Mouse (Mus musculus) heart, embryonic 14.5 days (tissue): ENCODE measurements around the gene Gm5134. TPM values are rescaled to one million over a fixed set of nuclear protein-coding genes. Genes with fewer than 3 reads are reported as not detected.

ENCODE experiments used
- ATAC-seq: fragments of 200-750 bp; cut with Nextera tagmentation; 2 replicates; pipeline ENCODE4 v1.8.0; 2017; ENCODE audit warnings: low read depth, moderate TSS enrichment; ENCODE audit not compliant: insufficient number of reproducible peaks, insufficient read depth, low FRiP score
- H3K27ac ChIP-seq, 2 experiments: fragments of 200-500 bp in 1 of 2; fragments of 300-500 bp in 1 of 2; sonication (generic) in 1 of 2; replicated peaks in 1 of 2; 2 replicates each; pipeline ENCODE4 v1.5.1; 2012 to 2014; ENCODE audit warnings: low read depth in 2 of 2, low read length in 2 of 2, control low read depth in 1 of 2, mild to moderate bottlenecking in 1 of 2, mixed read lengths in 1 of 2; ENCODE audit not compliant: control insufficient read depth in 1 of 2, insufficient read depth in 1 of 2
- H3K27me3 ChIP-seq: fragments of 300-500 bp; sonication (generic); 2 replicates; pipeline ENCODE4 v1.6.1; 2014; ENCODE audit warnings: mild to moderate bottlenecking, low read length, control low read depth; ENCODE audit not compliant: control insufficient read depth, insufficient read depth
- H3K36me3 ChIP-seq: fragments of 300-500 bp; sonication (generic); 2 replicates; pipeline ENCODE4 v1.6.1; 2014; ENCODE audit warnings: mild to moderate bottlenecking, control low read depth, low read length, mixed read lengths; ENCODE audit not compliant: control insufficient read depth, insufficient read depth
- H3K4me1 ChIP-seq, 2 experiments: fragments of 200-500 bp in 1 of 2; fragments of 300-500 bp in 1 of 2; sonication (generic) in 1 of 2; 2 replicates each; pipeline ENCODE4 v1.6.1; 2012 to 2014; ENCODE audit warnings: low read length in 2 of 2, control low read depth in 1 of 2, mixed read lengths in 1 of 2; ENCODE audit not compliant: control insufficient read depth in 2 of 2, insufficient read depth in 2 of 2
- H3K4me2 ChIP-seq: fragments of 300-500 bp; sonication (generic); 2 replicates; pipeline ENCODE4 v1.6.1; 2014; ENCODE audit warnings: mild to moderate bottlenecking, low read length
- H3K4me3 ChIP-seq, 2 experiments: fragments of 200-500 bp in 1 of 2; fragments of 300-500 bp in 1 of 2; sonication (generic) in 1 of 2; 2 replicates each; pipeline ENCODE4 v1.5.1; 2012 to 2014; ENCODE audit warnings: low read length in 2 of 2, mild to moderate bottlenecking in 2 of 2, control low read depth in 1 of 2, low read depth in 1 of 2, moderate library complexity in 1 of 2; ENCODE audit not compliant: control insufficient read depth in 1 of 2, insufficient read depth in 1 of 2
- H3K9ac ChIP-seq: fragments of 300-500 bp; sonication (generic); 2 replicates; pipeline ENCODE4 v1.6.1; 2014; ENCODE audit warnings: mild to moderate bottlenecking, low read length
- H3K9me3 ChIP-seq: fragments of 300-500 bp; sonication (generic); 2 replicates; pipeline ENCODE4 v1.6.1; 2016; ENCODE audit warnings: low read length, control low read depth; ENCODE audit not compliant: control insufficient read depth
- WGBS: fragments of 180-500 bp; shearing (Covaris S2); extraction: QIAGEN DNeasy Blood & Tissue Kit; methylation state at CpG from one replicate; pipeline ENCODE4 v1.1.7; 2014; 5-methylcytosine and 5-hydroxymethylcytosine counted together
- polyA plus RNA-seq: library from polyadenylated mRNA; unstranded; fragments of >200 nt; fragmentation: Nextera tagmentation; extraction: Ambion mirVana; gene quantifications from 2 replicates; pipeline ENCODE4 v1.2.1, GENCODE M21; 2014

The Gm5134 gene
- polyA plus RNA-seq, 1 experiment from 2014 or later: not detected

GRCm38 (mm10) chr10:76023921-76024320 is 69.6 kb downstream of the Gm5134 start:
- H3K4me3 ChIP-seq: no peak overlapping the region
- H3K4me2 ChIP-seq: no peak overlapping the region
- WGBS: 88% methylated on average over 6 of the region's 6 CpGs
- H3K4me1 ChIP-seq: peaks cover 4% of the 10 kb centered on the region in 2 experiments; a peak in 1 of 4 replicates
- no peak for ATAC-seq
- H3K36me3 ChIP-seq: no peaks in the 10 kb centered on the region
- H3K27me3 ChIP-seq: no peaks in the 10 kb centered on the region
- H3K27ac ChIP-seq: no peak overlapping the region
- peaks cover 5% of the 10 kb centered on the region; the same call in 1 of the 2 replicates for H3K9me3 ChIP-seq
- H3K9ac ChIP-seq: no peak overlapping the region

- 86% methylated on average over 10 of the region's 10 CpGs for WGBS
- Histone ChIP-seq H3K4me2 (no peak overlapping the region), H3K9ac (no peak overlapping the region), H3K36me3 (no peaks in the 10 kb centered on the region), H3K4me3 (no peak overlapping the region), H3K27me3 (no peaks in the 10 kb centered on the region), H3K9me3 (peaks cover 5% of the 10 kb centered on the region; the same call in 1 of the 2 replicates), H3K4me1 (peaks cover 4% of the 10 kb centered on the region in 2 experiments; a peak in 1 of 4 replicates), H3K27ac (no peak overlapping the region)
- ATAC-seq: no peak
Measured at GRCm38 (mm10) chr10:76025470-76026190, 71.3 kb downstream of the Gm5134 start.

GRCm38 (mm10) chr10:76027127-76028015 is 73.1 kb downstream of the Gm5134 start:
- peaks cover 7% of the 10 kb centered on the region in 2 experiments; a peak in 2 of 4 replicates for H3K4me1 ChIP-seq
- 0 out of 4 replicates have a peak overlapping the region, but pooled peaks of 1 of the 2 experiments have one; percentile 14 for H3K27ac ChIP-seq
- WGBS: 49% methylated on average over 12 of the region's 12 CpGs
- no peak overlapping the region for H3K4me3 ChIP-seq
- no peak overlapping the region for H3K9ac ChIP-seq
- ATAC-seq: no peak
- peaks cover 5% of the 10 kb centered on the region; the same call in 1 of the 2 replicates for H3K9me3 ChIP-seq
- no peaks in the 10 kb centered on the region for H3K27me3 ChIP-seq
- H3K4me2 ChIP-seq: no peak overlapping the region
- H3K36me3 ChIP-seq: no peaks in the 10 kb centered on the region

GRCm38 (mm10) chr10:76028016-76028366 is 73.7 kb downstream of the Gm5134 start:
- WGBS: 17% methylated on average over 4 of the region's 4 CpGs
- Histone ChIP-seq H3K9ac (no peak overlapping the region), H3K4me2 (no peak overlapping the region), H3K4me1 (peaks cover 7 to 8% of the 10 kb centered on the region in 2 experiments; a peak in 3 of 4 replicates), H3K36me3 (no peaks in the 10 kb centered on the region), H3K27ac (no peak overlapping the region), H3K4me3 (no peak overlapping the region), H3K27me3 (no peaks in the 10 kb centered on the region), H3K9me3 (peaks cover 5% of the 10 kb centered on the region; the same call in 1 of the 2 replicates)
- no peak for ATAC-seq

GRCm38 (mm10) chr10:76028396-76028795 is 74.1 kb downstream of the Gm5134 start:
- no peak for ATAC-seq
- peaks cover 7 to 12% of the 10 kb centered on the region in 2 experiments; a peak in 3 of 4 replicates for H3K4me1 ChIP-seq
- H3K36me3 ChIP-seq: no peaks in the 10 kb centered on the region

GRCm38 (mm10) chr10:76029276-76029675 is 75.0 kb downstream of the Gm5134 start:
- ATAC-seq: no peak
- 72% methylated on average over 5 of the region's 5 CpGs for WGBS
- H3K36me3 ChIP-seq: no peaks in the 10 kb centered on the region

More at GRCm38 (mm10) chr10:76028396-76028795, 74.1 kb downstream of the Gm5134 start:
- H3K27me3 ChIP-seq: no peaks in the 10 kb centered on the region
- H3K4me3 ChIP-seq: no peak overlapping the region
- no peak overlapping the region for H3K9ac ChIP-seq
- H3K9me3 ChIP-seq: peaks cover 5% of the 10 kb centered on the region; the same call in 1 of the 2 replicates
- 64% methylated on average over 9 of the region's 9 CpGs for WGBS
- no peak overlapping the region for H3K27ac ChIP-seq
- H3K4me2 ChIP-seq: no peak overlapping the region

GRCm38 (mm10) chr10:76030496-76030895 is 76.2 kb downstream of the Gm5134 start:
- no peak overlapping the region for H3K4me2 ChIP-seq
- H3K4me1 ChIP-seq: peaks cover 7 to 15% of the 10 kb centered on the region in 2 experiments; a peak in 3 of 4 replicates
- no peak overlapping the region for H3K9ac ChIP-seq
- ATAC-seq: no peak
- no peaks in the 10 kb centered on the region for H3K36me3 ChIP-seq
- WGBS: 73% methylated on average over 5 of the region's 5 CpGs
- no peaks in the 10 kb centered on the region for H3K9me3 ChIP-seq
- no peaks in the 10 kb centered on the region for H3K27me3 ChIP-seq
- no peak overlapping the region for H3K27ac ChIP-seq
- no peak overlapping the region for H3K4me3 ChIP-seq

More at GRCm38 (mm10) chr10:76029276-76029675, 75.0 kb downstream of the Gm5134 start:
- Histone ChIP-seq H3K4me1 (peaks cover 7 to 15% of the 10 kb centered on the region in 2 experiments; a peak in 3 of 4 replicates), H3K4me3 (no peak overlapping the region), H3K27ac (no peak overlapping the region), H3K9me3 (peaks cover 5% of the 10 kb centered on the region; the same call in 1 of the 2 replicates), H3K27me3 (no peaks in the 10 kb centered on the region), H3K9ac (no peak overlapping the region), H3K4me2 (no peak overlapping the region)
